Mouse (Mus musculus) ES-E14 (cell line): Measurements from ENCODE around the gene Slc5a3.

Experiments used
- CHD2 ChIP-seq: IDR thresholded peaks from 2 replicates; pipeline ENCODE4 v1.6.1; 2014; ENCODE audit warnings: mild to moderate bottlenecking, low read depth, low read length, inconsistent platforms
- HCFC1 ChIP-seq: IDR thresholded peaks from 2 replicates; pipeline ENCODE4 v1.6.1; 2012; ENCODE audit warnings: low read length, inconsistent platforms, borderline replicate concordance; ENCODE audit not compliant: insufficient read depth
- MAFK ChIP-seq: IDR thresholded peaks from 2 replicates; pipeline ENCODE4 v1.6.1; 2014; ENCODE audit warnings: mild to moderate bottlenecking, low read depth, low read length, inconsistent platforms; ENCODE audit not compliant: insufficient read depth
- ZC3H11A ChIP-seq: IDR thresholded peaks from 2 replicates; pipeline ENCODE4 v1.6.1; 2012; ENCODE audit warnings: low read depth, mild to moderate bottlenecking, inconsistent platforms, low read length, borderline replicate concordance

DNA sequence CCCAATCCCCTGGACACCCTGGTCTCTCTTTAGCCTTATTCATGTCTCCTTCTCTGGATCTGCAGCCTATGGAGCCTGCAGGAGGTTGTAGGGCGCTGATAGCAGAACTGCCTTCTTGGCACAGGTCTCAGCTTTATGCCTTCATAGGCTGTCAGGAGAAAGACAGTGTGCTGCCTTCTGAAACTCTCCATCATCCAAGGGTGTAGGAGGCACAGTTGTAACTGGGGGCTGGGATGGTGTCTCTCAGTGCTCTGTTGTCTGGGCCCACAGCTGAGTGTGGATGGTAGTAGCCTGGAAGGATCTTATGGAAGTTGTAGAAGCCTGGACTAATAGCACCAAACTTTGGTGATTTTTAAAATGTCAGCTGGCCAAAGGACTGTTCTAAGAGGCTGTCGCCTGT lies 46.8 kb downstream of the Slc5a3 start:
- TF ChIP-seq ZC3H11A (no peak), HCFC1 (no peak), CHD2 (no peak), MAFK (no peak)
